Mouse (Mus musculus): ENCODE measurements around the gene Gm28919. TPM values are rescaled to one million over a fixed set of nuclear protein-coding genes. Genes with fewer than 3 reads are reported as not detected.
"Not testable (repeated sequence)": the region's sequence is repeated elsewhere in the genome, so short reads cannot be mapped to it uniquely, and the experiment has no call there.

Gm28919 gene
- polyA plus RNA-seq (2012; rRNA removed): not detected in 2 replicates

DNA sequence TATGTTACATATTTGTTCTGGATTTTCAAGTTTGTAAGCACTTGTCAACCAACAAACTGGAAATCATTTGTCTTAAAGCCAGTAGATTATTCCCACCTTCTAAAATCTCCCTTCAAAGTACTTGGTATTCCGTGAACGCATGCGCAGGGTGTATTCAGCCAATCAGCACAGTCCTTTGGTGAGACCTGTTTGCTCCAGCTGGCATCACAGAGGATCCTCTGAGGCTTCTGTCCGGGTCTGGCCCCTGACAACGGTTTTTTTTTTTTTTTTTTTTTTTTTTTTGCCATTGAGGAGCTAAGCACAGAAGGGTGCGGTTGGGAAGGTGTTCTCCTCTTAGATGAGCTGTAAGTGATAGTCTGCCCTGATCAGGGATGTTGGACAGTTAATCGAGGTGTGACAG is at the start of gene Gm28919:
TSS of gene Gm28919 (plus strand) at position 301 of the 400 bp plus-strand sequence.
- 81% methylated on average over 6 of the region's 7 CpGs for WGBS

More for the DNA sequence above, at the start of gene Gm28919:
- H3K36me3 ChIP-seq (ENCODE audit: control insufficient read depth, insufficient read depth, low read length); H3K4me3 ChIP-seq (ENCODE audit: low read depth, low read length); H3K27me3 ChIP-seq (ENCODE audit: control insufficient read depth, insufficient read depth, low read length); H3K27ac ChIP-seq (ENCODE audit: insufficient read depth, low read depth, low read length); H3K4me1 ChIP-seq (ENCODE audit: control insufficient read depth, insufficient read depth, insufficient read length, low read length): not testable (repeated sequence)

Other genes with a start within 250 kb of the Gm28919 start
- not detected in 2 replicates for gene Gm21719, start 99.3 kb downstream of the Gm28919 start, polyA plus RNA-seq (2012; rRNA removed)

Measured in small intestine, adult 2 months (tissue).